Mouse (Mus musculus): ENCODE measurements around the gene Gm21836.
"Not testable (repeated sequence)": the region's sequence is repeated elsewhere in the genome, so short reads cannot be mapped to it uniquely, and the experiment has no call there.

The Gm21836 gene

GRCm38 (mm10) chr9:124493693-124494092 lies at the start of gene Gm21836:
TSS of gene Gm21836 (minus strand) at chr9:124493793.
- DNase-seq (ENCODE audit: low read depth, low spot score): not testable (repeated sequence)

- DNase-seq (ENCODE audit: low read depth, low spot score): not testable (repeated sequence)
Observed at GRCm38 (mm10) chr9:124480361-124480980, 13.1 kb downstream of the Gm21836 start.

GRCm38 (mm10) chr9:124478081-124478480 lies 15.5 kb downstream of the Gm21836 start:
- DNase-seq (ENCODE audit: low read depth, low spot score): no peak

GRCm38 (mm10) chr9:124476096-124476902 lies 17.3 kb downstream of the Gm21836 start, which contains the start of gene Ppp2r3d:
TSS of gene Ppp2r3d (minus strand) at chr9:124476898.
- no peak for DNase-seq (ENCODE audit: low read depth, low spot score)

- DNase-seq (ENCODE audit: low read depth, low spot score): no peak
Observed at GRCm38 (mm10) chr9:124475689-124476088, 17.9 kb downstream of the Gm21836 start.

GRCm38 (mm10) chr9:124456572-124456971 lies 37.0 kb downstream of the Gm21836 start:
- no peak for DNase-seq (ENCODE audit: low read depth, low spot score)

Measured in c-Kit-negative CD71-positive TER-119-positive erythroid progenitor cells, embryonic 14.5 days (primary cell).